Mouse (Mus musculus): ENCODE measurements at regions not wholly inside any gene's neighbourhood (a gene's known extent, or its start where the extent isn't known, plus 50 kb on each side); places are given as distances from the start of the nearest gene placed in this dataset.

GRCm38 (mm10) chr4:66598737-66599136, 194.3 kb upstream of the Astn2 start:
- Histone ChIP-seq H3K79me2 (replicated peaks; ENCODE audit: control insufficient read depth, insufficient read depth, low read length) (no peaks in the 10 kb centered on the region), H3K27me3 (ENCODE audit: control insufficient read depth, insufficient read depth, low read length) (no peaks in the 10 kb centered on the region), H3K9ac (ENCODE audit: low read depth, low read length) (no peak overlapping the region), H3K4me3 (no peak overlapping the region), H3K27ac (no peak overlapping the region), H3K4me1 (ENCODE audit: control insufficient read depth, insufficient read depth, low read length) (no peaks in the 10 kb centered on the region), H3K36me3 (ENCODE audit: control insufficient read depth, insufficient read depth, low read length) (no peaks in the 10 kb centered on the region)
- TF ChIP-seq EP300 (IDR thresholded peaks at IDR 0.05; ENCODE audit: insufficient read depth, low read depth, low read length) (no peak), CTCF (IDR thresholded peaks at IDR 0.05) (no peak), POLR2A (IDR thresholded peaks at IDR 0.05; ENCODE audit: insufficient read depth, low read depth, low read length) (no peak)
- WGBS, result 94% methylated on average over 1 of the region's 1 CpGs
- intact Hi-C loops (cut with DNase I), result no loop called here
- DNase-seq, result no peak

- no peak overlapping the region for H3K9ac ChIP-seq (ENCODE audit: low read depth, low read length)
- intact Hi-C loops (cut with DNase I), result no loop called here
- H3K4me3 ChIP-seq, result no peak overlapping the region
- no peak for DNase-seq
- WGBS, result 63% methylated on average over 5 of the region's 5 CpGs
- H3K79me2 ChIP-seq (replicated peaks; ENCODE audit: control insufficient read depth, insufficient read depth, low read length), result no peaks in the 10 kb centered on the region
- no peaks in the 10 kb centered on the region for H3K27me3 ChIP-seq (ENCODE audit: control insufficient read depth, insufficient read depth, low read length)
- H3K27ac ChIP-seq, result no peak overlapping the region
- TF ChIP-seq CTCF (IDR thresholded peaks at IDR 0.05), result no peak
- no peak for TF ChIP-seq EP300 (IDR thresholded peaks at IDR 0.05; ENCODE audit: insufficient read depth, low read depth, low read length)
- TF ChIP-seq POLR2A (IDR thresholded peaks at IDR 0.05; ENCODE audit: insufficient read depth, low read depth, low read length), result no peak
- no peaks in the 10 kb centered on the region for H3K36me3 ChIP-seq (ENCODE audit: control insufficient read depth, insufficient read depth, low read length)
- no peaks in the 10 kb centered on the region for H3K4me1 ChIP-seq (ENCODE audit: control insufficient read depth, insufficient read depth, low read length)
Measured at GRCm38 (mm10) chr4:66586647-66587046, 182.2 kb upstream of the Astn2 start.

GRCm38 (mm10) chr4:66586166-66586565, 181.8 kb upstream of the Astn2 start:
- H3K4me3 ChIP-seq, result no peak overlapping the region
- no peak for TF ChIP-seq POLR2A (IDR thresholded peaks at IDR 0.05; ENCODE audit: insufficient read depth, low read depth, low read length)
- TF ChIP-seq EP300 (IDR thresholded peaks at IDR 0.05; ENCODE audit: insufficient read depth, low read depth, low read length), result no peak
- TF ChIP-seq CTCF (IDR thresholded peaks at IDR 0.05), result no peak
- no peak for DNase-seq
- H3K4me1 ChIP-seq (ENCODE audit: control insufficient read depth, insufficient read depth, low read length), result no peaks in the 10 kb centered on the region
- H3K27ac ChIP-seq, result no peak overlapping the region
- H3K36me3 ChIP-seq (ENCODE audit: control insufficient read depth, insufficient read depth, low read length), result no peaks in the 10 kb centered on the region
- intact Hi-C loops (cut with DNase I), result no loop called here
- H3K9ac ChIP-seq (ENCODE audit: low read depth, low read length), result no peak overlapping the region
- WGBS, result 36% methylated on average over 3 of the region's 3 CpGs
- H3K79me2 ChIP-seq (replicated peaks; ENCODE audit: control insufficient read depth, insufficient read depth, low read length), result no peaks in the 10 kb centered on the region
- no peaks in the 10 kb centered on the region for H3K27me3 ChIP-seq (ENCODE audit: control insufficient read depth, insufficient read depth, low read length)

GRCm38 (mm10) chr4:66556936-66557335, 152.5 kb upstream of the Astn2 start:
- TF ChIP-seq EP300 (IDR thresholded peaks at IDR 0.05; ENCODE audit: insufficient read depth, low read depth, low read length) (no peak), POLR2A (IDR thresholded peaks at IDR 0.05; ENCODE audit: insufficient read depth, low read depth, low read length) (no peak), CTCF (IDR thresholded peaks at IDR 0.05) (no peak)
- intact Hi-C loops (cut with DNase I), result no loop called here
- DNase-seq, result no peak
- Histone ChIP-seq H3K4me3 (no peak overlapping the region), H3K27me3 (ENCODE audit: control insufficient read depth, insufficient read depth, low read length) (no peaks in the 10 kb centered on the region), H3K27ac (no peak overlapping the region), H3K4me1 (ENCODE audit: control insufficient read depth, insufficient read depth, low read length) (no peaks in the 10 kb centered on the region), H3K79me2 (replicated peaks; ENCODE audit: control insufficient read depth, insufficient read depth, low read length) (no peaks in the 10 kb centered on the region), H3K9ac (ENCODE audit: low read depth, low read length) (no peak overlapping the region), H3K36me3 (ENCODE audit: control insufficient read depth, insufficient read depth, low read length) (no peaks in the 10 kb centered on the region)

GRCm38 (mm10) chr4:66550306-66551104, 146.1 kb upstream of the Astn2 start:
- Histone ChIP-seq H3K79me2 (replicated peaks; ENCODE audit: control insufficient read depth, insufficient read depth, low read length) (no peaks in the 10 kb centered on the region), H3K4me3 (no peak overlapping the region), H3K4me1 (ENCODE audit: control insufficient read depth, insufficient read depth, low read length) (no peaks in the 10 kb centered on the region), H3K9ac (ENCODE audit: low read depth, low read length) (no peak overlapping the region), H3K27me3 (ENCODE audit: control insufficient read depth, insufficient read depth, low read length) (no peaks in the 10 kb centered on the region), H3K27ac (no peak overlapping the region), H3K36me3 (ENCODE audit: control insufficient read depth, insufficient read depth, low read length) (no peaks in the 10 kb centered on the region)
- no peak for TF ChIP-seq EP300 (IDR thresholded peaks at IDR 0.05; ENCODE audit: insufficient read depth, low read depth, low read length)
- TF ChIP-seq POLR2A (IDR thresholded peaks at IDR 0.05; ENCODE audit: insufficient read depth, low read depth, low read length), result no peak
- no peak for DNase-seq
- 76% methylated on average over 3 of the region's 3 CpGs for WGBS
- intact Hi-C loops (cut with DNase I), result no loop called here

- Histone ChIP-seq H3K4me1 (ENCODE audit: control insufficient read depth, insufficient read depth, low read length) (no peaks in the 10 kb centered on the region), H3K27me3 (ENCODE audit: control insufficient read depth, insufficient read depth, low read length) (no peaks in the 10 kb centered on the region), H3K27ac (no peak overlapping the region), H3K79me2 (replicated peaks; ENCODE audit: control insufficient read depth, insufficient read depth, low read length) (no peaks in the 10 kb centered on the region), H3K4me3 (no peak overlapping the region), H3K36me3 (ENCODE audit: control insufficient read depth, insufficient read depth, low read length) (no peaks in the 10 kb centered on the region), H3K9ac (ENCODE audit: low read depth, low read length) (no peak overlapping the region)
- intact Hi-C loops (cut with DNase I), result no loop called here
- no peak for TF ChIP-seq POLR2A (IDR thresholded peaks at IDR 0.05; ENCODE audit: insufficient read depth, low read depth, low read length)
- no peak for TF ChIP-seq CTCF (IDR thresholded peaks at IDR 0.05)
- TF ChIP-seq EP300 (IDR thresholded peaks at IDR 0.05; ENCODE audit: insufficient read depth, low read depth, low read length), result no peak
- WGBS, result 50% methylated on average over 4 of the region's 4 CpGs
- DNase-seq, result no peak
Measured at GRCm38 (mm10) chr4:66542833-66543436, 138.5 kb upstream of the Astn2 start.
